Mouse (Mus musculus): ENCODE results near the gene Stpg1.

Stpg1 gene

GRCm38 (mm10) chr4:135565400-135565799 lies 70.8 kb downstream of the Stpg1 start:
- DNase-seq: peak; percentile 66

GRCm38 (mm10) chr4:135567042-135567441 lies 72.5 kb downstream of the Stpg1 start:
- no peak for DNase-seq

DNA sequence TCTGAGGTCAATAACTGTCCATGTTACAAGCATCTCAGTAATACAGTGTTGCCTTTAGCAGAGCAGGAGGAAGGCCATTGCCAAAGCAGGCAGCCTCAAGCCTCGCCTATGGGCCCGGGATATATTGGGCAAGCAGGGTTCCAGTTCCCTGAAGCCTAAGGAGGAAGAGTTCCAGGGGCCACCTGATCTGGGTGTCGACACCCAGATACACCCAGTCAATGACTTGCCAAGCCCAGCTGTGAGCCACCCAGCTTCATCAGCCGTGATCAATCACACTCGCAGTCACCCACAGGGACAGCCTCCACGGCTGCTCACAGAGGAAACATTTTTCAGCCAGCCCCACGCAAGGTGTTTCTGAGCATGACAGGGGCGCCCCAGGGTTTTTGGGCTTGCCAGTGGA lies 72.9 kb downstream of the Stpg1 start:
- peak; percentile 30 for DNase-seq

DNA sequence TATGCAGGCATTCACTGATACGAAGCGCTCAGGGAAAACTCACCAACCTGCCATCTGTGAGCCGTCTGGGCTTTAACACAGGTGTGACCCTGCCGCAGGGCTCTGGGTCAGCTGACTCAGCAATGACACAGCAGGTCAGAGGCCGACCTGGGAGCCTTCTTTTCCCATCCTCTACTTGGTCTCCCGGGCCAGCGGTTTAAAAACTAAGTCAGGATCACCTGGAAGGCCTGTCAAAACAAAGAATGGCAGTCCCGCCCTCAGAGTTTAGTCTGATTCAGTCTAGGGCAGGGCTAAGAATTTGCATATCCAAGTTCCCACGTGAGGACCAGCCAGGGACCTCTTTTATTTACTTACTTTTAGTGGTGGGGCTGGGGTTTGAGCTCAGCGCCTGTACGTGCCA lies 74.6 kb downstream of the Stpg1 start:
- DNase-seq: peak; percentile 33

GRCm38 (mm10) chr4:135570152-135571036 lies 75.8 kb downstream of the Stpg1 start:
- DNase-seq: peak; percentile 51

DNA sequence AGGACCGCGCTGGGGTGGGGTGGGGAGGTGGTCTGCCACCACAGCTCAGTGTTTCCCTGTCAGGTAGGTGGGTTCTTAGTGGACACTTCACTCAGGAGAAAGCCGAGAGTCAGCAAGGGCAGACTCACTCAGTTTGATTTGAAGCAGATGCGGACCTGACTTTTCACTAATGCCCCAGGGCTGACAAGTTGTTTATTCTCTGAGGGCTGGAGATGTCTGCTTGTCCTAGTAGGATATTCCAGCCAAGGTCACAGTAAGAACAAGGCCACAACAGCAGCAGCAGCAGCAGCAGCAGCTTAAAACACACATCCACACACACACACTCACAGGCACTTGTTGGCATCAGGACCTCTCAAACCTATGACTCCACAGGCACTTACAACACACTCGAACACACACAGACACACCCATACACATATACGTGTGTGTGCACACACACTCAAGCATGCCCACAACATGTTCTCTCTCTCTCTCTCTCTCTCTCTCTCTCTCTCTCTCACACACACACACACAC lies 76.5 kb downstream of the Stpg1 start:
- peak; percentile 38 for DNase-seq

GRCm38 (mm10) chr4:135572276-135572675 lies 77.7 kb downstream of the Stpg1 start:
- no peak for DNase-seq

DNA sequence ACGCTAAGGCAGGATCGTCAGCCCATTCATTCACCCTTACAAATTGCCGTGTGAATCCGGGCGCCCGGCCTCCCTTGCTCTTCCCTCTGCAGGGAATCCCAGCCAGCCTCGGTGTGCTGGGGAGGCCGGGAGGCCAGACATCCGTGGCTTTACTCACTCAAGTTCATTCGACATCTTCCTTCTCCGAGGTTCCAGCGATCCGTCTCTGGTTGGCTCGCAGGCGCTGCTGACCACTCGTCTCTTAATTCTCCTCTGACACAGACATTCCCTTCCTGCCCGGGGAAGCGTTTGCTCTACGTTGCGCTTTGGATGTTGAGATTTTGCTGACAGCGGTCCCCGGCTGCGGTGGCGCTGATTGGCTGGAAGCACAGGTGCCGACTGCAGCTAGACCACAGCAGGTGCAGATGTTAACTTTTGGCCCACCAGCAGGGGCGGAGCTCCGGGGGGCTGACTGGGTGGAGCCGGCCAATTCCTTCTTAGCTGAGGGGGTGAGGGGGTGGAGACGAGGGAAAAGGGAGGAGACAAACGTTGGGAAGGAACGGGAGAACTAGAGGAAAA lies 78.7 kb downstream of the Stpg1 start, which contains the start of gene Grhl3:
Grhl3 (minus strand) TSS at position 380 of the 558 bp plus-strand sequence.
- peak; percentile 38 for DNase-seq

DNA sequence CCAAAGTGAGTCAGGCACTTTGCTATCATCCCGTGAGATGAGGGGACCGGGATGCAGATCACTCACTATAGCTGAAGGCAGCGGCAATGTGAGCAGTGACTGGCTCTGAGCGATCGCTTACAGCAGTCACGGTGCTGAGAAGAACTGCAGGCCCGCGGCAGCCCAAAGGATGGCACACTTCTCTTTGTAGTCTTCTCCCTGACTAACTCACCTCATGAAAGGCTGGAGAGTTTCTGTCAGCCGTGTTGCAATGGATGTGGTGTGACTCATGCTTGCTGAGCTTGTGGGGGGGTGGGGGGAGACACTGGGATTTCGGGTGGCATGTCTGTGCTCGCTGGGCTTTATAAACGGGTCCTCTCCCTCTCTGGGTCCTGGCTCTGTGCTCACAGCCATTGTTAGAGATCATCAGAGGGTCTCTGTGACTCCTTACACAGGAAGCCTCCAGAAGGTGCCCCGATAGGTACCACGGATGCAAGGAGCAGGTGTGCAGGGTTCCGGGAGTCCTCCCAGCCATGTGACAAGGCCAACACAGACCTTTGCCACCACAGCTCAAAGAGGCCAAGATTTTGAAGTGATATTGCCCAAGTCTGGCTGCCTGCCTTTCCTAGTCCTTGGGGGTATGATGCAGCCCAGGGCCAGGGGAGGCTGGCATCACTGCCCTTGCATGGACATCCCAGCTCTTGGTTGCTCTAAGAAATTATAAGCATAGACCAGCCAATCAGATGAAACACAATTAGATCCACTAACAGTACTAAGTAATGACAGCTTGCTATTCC lies 81.0 kb downstream of the Stpg1 start:
- DNase-seq: no peak

DNA sequence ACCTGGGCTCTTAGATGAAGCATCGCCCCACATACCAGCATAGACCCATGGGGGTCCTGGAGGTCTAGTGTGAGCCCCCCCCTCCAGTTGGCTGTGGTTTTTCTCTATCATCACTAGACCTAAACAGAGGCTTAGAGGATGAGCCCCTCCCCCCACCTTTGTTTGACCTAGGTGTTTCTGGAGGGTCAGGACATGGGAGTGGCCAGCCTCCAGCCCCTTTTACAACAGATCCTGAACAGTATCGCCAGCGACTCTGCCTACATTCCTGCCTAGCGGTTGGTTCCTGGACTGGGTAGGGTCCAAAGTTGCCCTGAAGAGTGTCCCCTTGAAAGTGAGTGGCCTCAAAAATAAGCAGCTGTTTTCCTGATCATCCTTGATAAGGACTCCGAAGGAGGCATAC lies 83.9 kb downstream of the Stpg1 start:
- no peak for DNase-seq

DNA sequence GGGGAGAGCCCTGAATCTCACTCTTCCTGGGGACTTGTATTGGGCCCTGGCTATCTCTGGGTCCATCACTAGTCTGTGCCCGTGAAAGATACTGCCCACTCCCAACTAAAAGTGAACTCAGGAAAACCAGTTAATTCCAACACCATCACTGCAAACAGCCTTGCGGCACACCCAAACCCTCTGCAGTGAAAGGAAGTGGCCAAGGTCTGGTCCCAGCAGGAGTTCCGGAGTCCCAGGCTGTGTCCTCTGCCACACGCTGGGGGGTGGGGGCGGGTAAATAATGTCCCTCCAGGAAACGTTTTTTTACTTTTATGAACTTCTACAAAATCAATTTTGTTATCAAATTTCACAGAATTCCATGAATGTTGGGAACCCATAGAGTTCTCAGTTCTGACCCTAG lies 85.1 kb downstream of the Stpg1 start:
- no peak for DNase-seq

GRCm38 (mm10) chr4:135581222-135581910 lies 86.8 kb downstream of the Stpg1 start:
- no peak for DNase-seq

GRCm38 (mm10) chr4:135584838-135585237 lies 90.2 kb downstream of the Stpg1 start:
- DNase-seq: no peak
